Mouse (Mus musculus): Measurements from ENCODE around the gene Apoc3.

DNA sequence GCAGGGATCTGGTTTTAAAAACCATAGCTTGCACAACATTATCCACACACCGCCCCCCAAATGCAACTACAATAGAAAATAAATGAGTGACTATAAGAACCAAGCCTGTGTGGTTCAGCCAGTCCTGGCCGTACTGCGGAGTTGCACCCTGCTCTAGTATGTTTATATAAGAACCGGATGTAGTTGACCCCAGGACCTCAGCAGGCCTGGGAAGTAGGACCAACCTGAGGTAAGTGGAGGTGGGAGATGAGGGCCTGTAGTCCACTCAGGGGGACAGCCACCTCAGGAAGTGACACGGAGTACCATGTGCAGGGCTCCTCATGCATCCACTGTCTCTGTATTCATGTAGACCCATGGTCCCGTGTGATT lies 28.0 kb downstream of the Apoc3 start:
- TF ChIP-seq ZC3H11A (IDR thresholded peaks at IDR 0.05; ENCODE audit: low read depth, low read length) (no peak), CTCF (IDR thresholded peaks at IDR 0.05 in 2 of 3, conservative IDR thresholded peaks at IDR 0.05 in 1 of 3; ENCODE audit: control insufficient read depth in 1 of 3, insufficient read depth in 1 of 3, low read depth in 2 of 3, low read length in 3 of 3, poor library complexity in 1 of 3, severe bottlenecking in 1 of 3) (no peak), GATA1 (IDR thresholded peaks at IDR 0.05; ENCODE audit: low read depth, low read length) (no peak), POLR2A (IDR thresholded peaks at IDR 0.05; ENCODE audit: control insufficient read depth in 1 of 2, insufficient read depth in 1 of 2, low read depth in 1 of 2, low read length in 2 of 2, poor library complexity in 1 of 2) (no peak)
